Mouse (Mus musculus) liver, postnatal 0 days (tissue): ENCODE results near the gene Fat3.

Experiments
- CTCF ChIP-seq: sonication (generic); IDR thresholded peaks from 2 replicates; pipeline ENCODE4 v1.5.1; 2016; ENCODE audit warnings: antibody characterized with exemption, low read depth
- EP300 ChIP-seq: IDR thresholded peaks from 2 replicates; pipeline ENCODE4 v1.6.1; 2016; ENCODE audit warnings: antibody characterized with exemption, low read depth, mild to moderate bottlenecking

DNA sequence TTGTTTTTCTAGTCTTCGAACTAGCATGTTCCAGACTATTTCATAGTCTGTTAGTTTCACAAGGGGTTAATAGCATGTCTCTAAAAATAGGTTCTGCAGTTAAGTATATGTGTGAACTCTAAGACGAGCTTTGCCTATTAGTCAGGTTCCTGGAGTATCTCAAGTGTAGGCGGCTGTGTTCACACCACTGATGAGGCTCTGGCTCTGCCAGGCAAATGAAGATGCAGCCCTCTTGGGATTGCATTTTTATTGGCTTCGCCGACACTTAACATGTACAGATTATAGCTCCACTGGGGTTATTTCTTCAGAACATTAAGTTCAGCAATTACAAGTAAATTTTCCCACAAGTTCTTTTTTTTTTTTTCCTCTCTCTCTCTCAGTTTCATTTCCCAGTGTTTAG, 614.3 kb downstream of the Fat3 start:
- TF ChIP-seq CTCF (no peak), EP300 (no peak)
